Mouse (Mus musculus) cortical plate, adult 2 months (tissue): ENCODE measurements around the gene Myt1l. TPM values are rescaled to one million over a fixed set of nuclear protein-coding genes. Genes with fewer than 3 reads are reported as not detected.

Source experiments
- H3K27ac ChIP-seq: fragments of 200-500 bp; 2 replicates; pipeline ENCODE4 v1.5.1; 2012; ENCODE audit warnings: low read length, control low read depth, inconsistent platforms; ENCODE audit not compliant: insufficient read depth
- H3K4me1 ChIP-seq: fragments of 200-500 bp; 2 replicates; pipeline ENCODE4 v1.6.1; 2011; ENCODE audit warnings: low read length; ENCODE audit not compliant: control insufficient read depth, insufficient read depth
- H3K4me3 ChIP-seq: fragments of 200-500 bp; 2 replicates; pipeline ENCODE4 v1.5.1; 2011; ENCODE audit warnings: mild to moderate bottlenecking, low read length, control low read depth; ENCODE audit not compliant: insufficient read depth
- CTCF ChIP-seq: fragments of 200-500 bp; IDR thresholded peaks from 2 replicates; pipeline ENCODE4 v1.5.1; 2011; ENCODE audit warnings: mild to moderate bottlenecking, control low read depth, low read length; ENCODE audit not compliant: insufficient read depth; ENCODE audit errors: extremely low read depth
- POLR2A ChIP-seq: fragments of 200-500 bp; IDR thresholded peaks from 2 replicates; pipeline ENCODE4 v1.6.1; 2011; ENCODE audit warnings: mild to moderate bottlenecking, low read length, control low read depth; ENCODE audit not compliant: insufficient read depth; ENCODE audit errors: extremely low read depth
- polyA plus RNA-seq: library from polyadenylated mRNA; depleted of rRNA; stranded (reverse); fragments of >200 nt; gene quantifications from 2 replicates; pipeline ENCODE4 v1.2.3, GENCODE M21; 2012

Myt1l gene
- polyA plus RNA-seq, 1 experiment: 74.1 TPM

DNA sequence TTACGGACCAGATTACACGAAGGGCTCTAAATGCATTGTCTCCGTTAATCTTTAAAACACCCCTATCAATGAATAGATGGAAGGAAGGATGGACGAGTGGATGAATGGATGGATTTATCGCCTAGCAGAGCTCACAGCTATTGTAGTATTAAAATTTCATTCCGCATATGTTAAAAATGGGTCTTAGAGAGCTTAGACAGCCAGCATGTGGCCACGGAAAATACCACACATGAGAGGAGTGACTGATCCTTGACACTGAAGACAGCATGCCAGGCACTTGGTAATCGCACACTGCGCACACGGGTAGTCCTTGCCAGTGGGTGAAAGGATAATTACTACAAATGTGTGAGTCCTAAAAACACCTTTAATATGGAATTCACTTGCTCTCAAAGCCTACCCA lies 171.2 kb downstream of the Myt1l start:
- H3K27ac ChIP-seq: peak overlapping the region; percentile 38
- H3K4me3 ChIP-seq: no peak overlapping the region
- TF ChIP-seq POLR2A (no peak), CTCF (no peak)
- H3K4me1 ChIP-seq: peaks cover 39% of the 10 kb centered on the region

DNA sequence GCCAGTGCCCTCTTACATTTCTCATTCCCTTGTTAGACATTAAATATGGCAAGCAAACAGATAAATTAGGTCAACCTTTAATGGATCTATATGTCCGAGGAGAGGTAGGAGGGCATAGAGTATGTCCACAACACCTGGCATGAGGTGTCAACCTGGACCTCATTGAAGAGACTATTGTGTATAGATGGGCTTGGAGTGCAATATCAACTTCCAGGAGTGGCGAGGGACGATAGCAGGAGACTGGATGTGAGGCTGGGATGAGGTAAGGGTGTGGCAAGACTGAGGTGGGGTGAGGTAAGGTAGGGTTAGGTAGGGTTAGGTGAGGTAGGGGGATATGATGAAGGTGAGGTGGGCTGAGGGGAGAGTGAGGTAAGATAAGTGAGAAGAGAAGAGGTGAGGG lies 171.8 kb downstream of the Myt1l start:
- TF ChIP-seq CTCF (no peak), POLR2A (no peak)
- no peak overlapping the region for H3K27ac ChIP-seq
- no peak overlapping the region for H3K4me3 ChIP-seq
- peaks cover 37% of the 10 kb centered on the region for H3K4me1 ChIP-seq

DNA sequence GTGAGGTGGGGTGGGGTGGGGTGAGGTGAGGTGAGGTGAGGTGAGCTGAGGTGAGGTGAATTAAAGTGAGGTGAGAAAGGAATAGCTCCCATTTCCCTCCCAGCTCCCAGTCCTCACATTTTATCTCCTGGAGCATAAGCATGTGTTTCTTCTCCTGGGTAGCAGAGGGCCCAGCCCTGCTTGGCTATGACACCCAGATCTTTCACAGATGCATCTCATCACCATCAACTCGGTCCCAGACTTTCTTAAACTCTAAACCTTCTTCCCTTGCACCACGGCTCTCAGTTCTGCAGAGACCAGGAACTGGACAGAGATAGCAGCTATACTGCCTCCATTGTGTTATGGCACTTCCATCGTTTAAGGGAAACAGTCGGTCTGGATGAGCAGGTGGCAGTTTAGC lies 172.9 kb downstream of the Myt1l start:
- no peak overlapping the region for H3K4me3 ChIP-seq
- H3K4me1 ChIP-seq: peaks cover 36% of the 10 kb centered on the region

DNA sequence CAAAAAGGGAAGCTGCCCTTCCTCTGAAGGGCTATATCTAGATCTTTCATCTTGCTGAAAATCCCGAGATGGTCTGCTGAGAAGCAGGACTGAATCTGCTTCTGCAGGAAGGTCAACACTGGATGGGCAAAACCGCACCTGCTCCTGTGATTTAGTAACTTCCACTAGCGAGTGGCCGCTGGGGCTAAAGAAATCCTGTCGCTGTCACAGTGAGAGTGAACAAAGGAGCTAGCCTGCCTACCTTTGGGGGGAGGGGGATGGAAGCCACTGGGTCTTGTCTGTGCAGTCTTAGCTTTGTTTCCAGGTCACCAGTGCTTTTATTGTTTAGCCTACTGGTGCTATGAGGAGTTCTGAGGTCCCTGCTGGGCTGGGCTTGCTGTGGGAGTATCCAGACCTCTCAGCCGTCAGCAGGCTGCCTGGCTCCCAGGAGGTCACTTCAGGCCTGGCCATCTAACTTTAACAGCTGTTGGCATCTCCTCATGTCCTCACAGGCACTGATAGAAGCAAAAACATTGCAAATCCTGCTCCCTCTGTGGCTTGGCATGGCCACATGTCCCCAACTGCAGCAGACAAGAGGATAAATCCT lies 173.6 kb downstream of the Myt1l start:
- Histone ChIP-seq H3K4me1 (peaks cover 35% of the 10 kb centered on the region), H3K4me3 (no peak overlapping the region), H3K27ac (peak overlapping the region; percentile 51; the same call in 1 of the 2 replicates)
- TF ChIP-seq POLR2A: no peak
- TF ChIP-seq CTCF: no peak

More for the DNA sequence above, 172.9 kb downstream of the Myt1l start:
- no peak for TF ChIP-seq POLR2A
- no peak for TF ChIP-seq CTCF
- peak overlapping the region; percentile 51 for H3K27ac ChIP-seq

DNA sequence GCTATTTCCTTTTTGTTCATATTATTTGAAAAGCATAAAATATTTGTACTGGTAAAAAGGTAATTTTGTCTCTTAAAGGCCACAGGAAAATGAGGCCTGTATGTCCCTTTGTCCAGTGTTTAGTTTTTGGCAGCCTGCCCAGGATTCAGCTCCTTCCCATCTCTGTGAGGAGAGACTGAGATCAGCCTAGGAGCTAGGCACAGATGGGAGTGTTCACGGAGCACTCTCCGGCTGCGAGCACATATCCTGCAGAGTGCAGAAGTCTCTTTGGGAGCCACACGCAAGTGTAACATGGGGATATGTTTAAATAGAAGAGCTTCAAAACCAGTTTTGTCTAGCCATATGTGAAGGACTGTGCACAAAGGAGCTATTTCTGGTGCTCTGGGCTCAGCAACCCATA lies 174.4 kb downstream of the Myt1l start:
- TF ChIP-seq POLR2A (no peak), CTCF (no peak)
- Histone ChIP-seq H3K4me3 (no peak overlapping the region), H3K4me1 (peaks cover 34% of the 10 kb centered on the region), H3K27ac (peak overlapping the region; percentile 17; the same call in 1 of the 2 replicates)

DNA sequence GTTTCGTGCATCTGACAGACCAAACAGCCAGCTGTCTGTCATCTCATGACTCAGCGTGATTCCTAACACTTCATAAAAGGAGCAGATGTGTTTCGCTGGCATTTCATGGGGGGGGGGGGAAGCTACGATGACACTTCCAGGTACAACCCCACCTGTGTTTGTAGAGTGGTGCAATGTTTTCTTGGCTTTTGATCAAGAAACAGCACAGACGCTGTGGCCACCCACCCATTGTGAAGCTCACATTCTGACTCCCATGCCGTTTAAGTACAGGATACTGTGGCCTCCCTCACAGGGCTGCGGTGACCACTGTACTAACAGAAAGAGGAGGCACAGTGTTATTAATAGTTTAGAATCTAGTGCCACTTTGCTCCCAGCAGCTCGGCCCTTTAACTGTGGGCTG lies 175.4 kb downstream of the Myt1l start:
- TF ChIP-seq CTCF: no peak
- no peak for TF ChIP-seq POLR2A
- peaks cover 31% of the 10 kb centered on the region for H3K4me1 ChIP-seq
- no peak overlapping the region for H3K4me3 ChIP-seq
- H3K27ac ChIP-seq: 0 out of 2 replicates have a peak overlapping the region, but pooled peaks have one; percentile 17

DNA sequence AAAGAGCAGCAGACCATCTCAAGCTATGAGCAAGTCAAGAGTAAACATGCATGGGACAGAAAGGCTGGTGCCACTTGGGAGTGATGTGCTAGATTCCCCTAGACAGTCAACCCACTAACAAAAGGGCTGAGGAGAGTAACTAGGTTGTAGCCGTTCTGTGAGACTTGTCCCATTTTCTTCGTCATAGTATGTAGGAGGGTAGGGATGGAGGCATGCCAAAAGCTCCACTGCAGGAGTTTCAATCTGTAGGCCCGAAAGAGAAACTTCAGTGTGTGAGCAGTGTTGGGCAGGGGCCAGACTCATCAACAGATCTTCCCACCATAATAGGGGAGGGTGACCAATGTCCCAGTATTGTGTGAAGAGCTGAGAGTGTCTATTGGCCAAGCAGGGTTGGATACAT lies 178.9 kb downstream of the Myt1l start:
- Histone ChIP-seq H3K4me3 (no peak overlapping the region), H3K4me1 (peaks cover 16% of the 10 kb centered on the region), H3K27ac (no peak overlapping the region)
- TF ChIP-seq POLR2A: no peak
- TF ChIP-seq CTCF: no peak

DNA sequence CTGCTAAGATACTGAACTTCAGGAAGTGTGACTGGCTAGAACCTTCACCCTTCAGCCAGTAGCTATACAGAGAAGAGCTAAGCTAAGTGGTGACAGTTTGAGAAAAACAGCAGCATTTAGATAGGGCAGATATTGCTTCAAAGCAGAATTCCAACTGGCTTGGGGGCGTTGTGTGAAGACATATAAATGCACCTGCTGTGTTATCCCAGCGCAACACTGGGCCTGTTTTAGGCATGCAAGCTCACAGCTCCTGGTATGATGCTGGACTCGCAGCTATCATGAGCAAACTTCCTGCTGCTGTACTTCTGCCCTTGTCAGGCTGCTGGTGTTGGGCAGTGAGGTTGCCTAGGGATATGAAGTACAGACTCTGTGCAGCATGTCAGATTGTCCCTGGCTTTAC lies 180.0 kb downstream of the Myt1l start:
- no peak overlapping the region for H3K27ac ChIP-seq
- peaks cover 12% of the 10 kb centered on the region for H3K4me1 ChIP-seq
- TF ChIP-seq POLR2A (no peak), CTCF (no peak)

DNA sequence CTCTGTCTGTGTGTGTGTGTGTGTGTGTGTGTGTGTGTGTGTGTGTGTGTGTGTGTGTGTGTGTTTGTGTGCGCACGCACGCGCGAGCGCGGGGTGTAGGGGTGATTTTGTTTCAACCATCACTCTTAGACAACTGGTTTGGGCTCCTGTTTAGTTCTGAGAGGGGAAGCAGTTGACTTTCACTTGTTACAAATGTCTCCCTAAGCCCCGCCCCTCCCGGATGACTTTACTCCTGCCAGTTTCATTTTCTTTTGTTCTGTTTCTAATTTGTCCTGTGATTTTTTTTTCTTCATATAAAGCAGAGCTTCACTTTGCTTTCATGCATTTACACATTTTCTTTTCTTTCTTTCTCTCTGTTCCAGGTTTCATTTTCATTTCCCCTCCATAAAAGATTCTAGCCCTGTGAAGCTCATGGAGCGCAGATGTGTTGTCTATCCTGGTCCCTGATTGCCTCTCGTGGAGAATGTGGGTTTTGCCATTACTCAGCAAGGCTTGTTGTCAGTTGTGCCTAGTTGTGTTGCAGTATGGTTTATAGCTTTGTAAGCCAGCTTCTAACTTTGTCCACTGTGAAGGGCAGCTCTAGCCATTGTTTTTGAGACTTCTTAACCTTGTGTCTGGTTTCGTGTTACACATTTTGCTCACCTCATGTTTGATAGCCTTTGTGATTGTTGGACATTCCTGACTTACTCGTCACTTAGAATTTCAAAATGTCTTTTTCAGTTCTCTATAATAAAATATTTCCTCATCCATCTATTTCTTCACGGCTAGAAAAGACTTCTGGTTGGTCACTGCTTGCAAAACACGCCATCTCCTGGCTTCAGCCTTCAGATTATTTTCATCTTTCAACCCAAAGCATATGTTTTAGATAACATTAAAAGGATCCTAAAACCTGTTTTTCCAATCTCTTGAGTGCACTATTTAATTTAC lies 184.9 kb downstream of the Myt1l start:
- TF ChIP-seq CTCF (no peak), POLR2A (no peak)
- no peak overlapping the region for H3K27ac ChIP-seq
- H3K4me1 ChIP-seq: peaks cover 5% of the 10 kb centered on the region; the same call in 1 of the 2 replicates
- H3K4me3 ChIP-seq: no peak overlapping the region

More for the DNA sequence above, 180.0 kb downstream of the Myt1l start:
- no peak overlapping the region for H3K4me3 ChIP-seq
